Mouse (Mus musculus): ENCODE results near the gene Dmc1. TPM values are rescaled to one million over a fixed set of nuclear protein-coding genes. Genes with fewer than 3 reads are reported as not detected.

Gene Dmc1
- polyA plus RNA-seq, 1 experiment = not detected

GRCm38 (mm10) chr15:79546410-79547288 lies 58.3 kb downstream of the Dmc1 start, which contains the start of gene Ddx17:
Gene Ddx17 (minus strand): TSS chr15:79546741.
- H3K79me3 ChIP-seq (ENCODE audit: low read depth) = peaks cover 39% of the 10 kb centered on the region
- peak within 1 kb of the TSS; percentile 95 for H3ac ChIP-seq (ENCODE audit: control insufficient read depth, insufficient read length, low read depth)
- TF ChIP-seq USF1 (IDR thresholded peaks at IDR 0.05; ENCODE audit: low read depth) = no peak
- TF ChIP-seq MAX (IDR thresholded peaks at IDR 0.05) = peak; percentile 90
- TF ChIP-seq CEBPB (IDR thresholded peaks at IDR 0.05; ENCODE audit: low read depth) = no peak
- TF ChIP-seq MYOD1 (IDR thresholded peaks at IDR 0.05; ENCODE audit: control insufficient read depth, insufficient read length, low read depth) = no peak
- no peak for TF ChIP-seq MYOG (IDR thresholded peaks at IDR 0.05; ENCODE audit: control insufficient read depth, extremely low read depth, insufficient read length)
- TF ChIP-seq FOSL1 (IDR thresholded peaks at IDR 0.05; ENCODE audit: insufficient read depth, low read length, poor library complexity, severe bottlenecking) = no peak
- peaks cover 48% of the 10 kb centered on the region for H3K79me2 ChIP-seq (ENCODE audit: control insufficient read depth, insufficient read depth)
- H3K27me3 ChIP-seq (ENCODE audit: control insufficient read depth, insufficient read depth, insufficient read length) = peaks cover 6% of the 10 kb centered on the region
- H3K36me3 ChIP-seq (ENCODE audit: control insufficient read depth, insufficient read depth) = peaks cover 32% of the 10 kb centered on the region
- H3K4me3 ChIP-seq (ENCODE audit: insufficient read depth, poor library complexity, severe bottlenecking) = peak within 1 kb of the TSS; percentile 94

GRCm38 (mm10) chr15:79545921-79546399 lies 58.9 kb downstream of the Dmc1 start:
- peak; percentile 5 for TF ChIP-seq CTCF (IDR thresholded peaks at IDR 0.05; ENCODE audit: control insufficient read depth, insufficient read depth, insufficient read length)
- no peak for TF ChIP-seq FOSL1 (IDR thresholded peaks at IDR 0.05; ENCODE audit: insufficient read depth, low read length, poor library complexity, severe bottlenecking)
- TF ChIP-seq USF1 (IDR thresholded peaks at IDR 0.05; ENCODE audit: low read depth) = no peak
- TF ChIP-seq MYOD1 (IDR thresholded peaks at IDR 0.05; ENCODE audit: control insufficient read depth, insufficient read length, low read depth) = no peak
- peaks cover 3% of the 10 kb centered on the region for H3K27me3 ChIP-seq (ENCODE audit: control insufficient read depth, insufficient read depth, insufficient read length)
- peak overlapping the region; percentile 95 for H3ac ChIP-seq (ENCODE audit: control insufficient read depth, insufficient read length, low read depth)
- peaks cover 55% of the 10 kb centered on the region for H3K79me2 ChIP-seq (ENCODE audit: control insufficient read depth, insufficient read depth)
- peaks cover 45% of the 10 kb centered on the region for H3K79me3 ChIP-seq (ENCODE audit: low read depth)
- peak overlapping the region; percentile 94 for H3K4me3 ChIP-seq (ENCODE audit: insufficient read depth, poor library complexity, severe bottlenecking)
- peaks cover 38% of the 10 kb centered on the region for H3K36me3 ChIP-seq (ENCODE audit: control insufficient read depth, insufficient read depth)

- Histone ChIP-seq H3K79me2 (ENCODE audit: control insufficient read depth, insufficient read depth) (peaks cover 59% of the 10 kb centered on the region), H3K36me3 (ENCODE audit: control insufficient read depth, insufficient read depth) (peaks cover 43% of the 10 kb centered on the region), H3ac (ENCODE audit: control insufficient read depth, insufficient read length, low read depth) (peak overlapping the region; percentile 95), H3K4me3 (ENCODE audit: insufficient read depth, poor library complexity, severe bottlenecking) (peak overlapping the region; percentile 94), H3K79me3 (ENCODE audit: low read depth) (peaks cover 49% of the 10 kb centered on the region), H3K27me3 (ENCODE audit: control insufficient read depth, insufficient read depth, insufficient read length) (no peaks in the 10 kb centered on the region)
- no peak for TF ChIP-seq CEBPB (IDR thresholded peaks at IDR 0.05; ENCODE audit: low read depth)
- no peak for TF ChIP-seq MYOG (IDR thresholded peaks at IDR 0.05; ENCODE audit: control insufficient read depth, extremely low read depth, insufficient read length)
- TF ChIP-seq CTCF (IDR thresholded peaks at IDR 0.05; ENCODE audit: control insufficient read depth, insufficient read depth, insufficient read length) = no peak
- no peak for TF ChIP-seq MAX (IDR thresholded peaks at IDR 0.05)
Measured at GRCm38 (mm10) chr15:79545496-79545895, 59.4 kb downstream of the Dmc1 start.

GRCm38 (mm10) chr15:79543968-79544367 lies 60.9 kb downstream of the Dmc1 start:
- H3ac ChIP-seq (ENCODE audit: control insufficient read depth, insufficient read length, low read depth) = no peak overlapping the region
- H3K79me3 ChIP-seq (ENCODE audit: low read depth) = peaks cover 58% of the 10 kb centered on the region
- peaks cover 75% of the 10 kb centered on the region for H3K79me2 ChIP-seq (ENCODE audit: control insufficient read depth, insufficient read depth)
- no peak overlapping the region for H3K4me3 ChIP-seq (ENCODE audit: insufficient read depth, poor library complexity, severe bottlenecking)
- no peaks in the 10 kb centered on the region for H3K27me3 ChIP-seq (ENCODE audit: control insufficient read depth, insufficient read depth, insufficient read length)
- peaks cover 58% of the 10 kb centered on the region for H3K36me3 ChIP-seq (ENCODE audit: control insufficient read depth, insufficient read depth)
- TF ChIP-seq USF1 (IDR thresholded peaks at IDR 0.05; ENCODE audit: low read depth) (no peak), MYOG (IDR thresholded peaks at IDR 0.05; ENCODE audit: control insufficient read depth, extremely low read depth, insufficient read length) (no peak), MAX (IDR thresholded peaks at IDR 0.05) (no peak)

- Histone ChIP-seq H3K36me3 (ENCODE audit: control insufficient read depth, insufficient read depth) (peaks cover 100% of the 10 kb centered on the region), H3K4me3 (ENCODE audit: insufficient read depth, poor library complexity, severe bottlenecking) (no peak overlapping the region), H3K27me3 (ENCODE audit: control insufficient read depth, insufficient read depth, insufficient read length) (no peaks in the 10 kb centered on the region), H3K79me3 (ENCODE audit: low read depth) (peaks cover 13% of the 10 kb centered on the region), H3ac (ENCODE audit: control insufficient read depth, insufficient read length, low read depth) (no peak overlapping the region), H3K79me2 (ENCODE audit: control insufficient read depth, insufficient read depth) (peaks cover 52% of the 10 kb centered on the region)
- TF ChIP-seq MYOG (IDR thresholded peaks at IDR 0.05; ENCODE audit: control insufficient read depth, extremely low read depth, insufficient read length) (no peak), FOSL1 (IDR thresholded peaks at IDR 0.05; ENCODE audit: insufficient read depth, low read length, poor library complexity, severe bottlenecking) (no peak), CTCF (IDR thresholded peaks at IDR 0.05; ENCODE audit: control insufficient read depth, insufficient read depth, insufficient read length) (no peak), MYOD1 (IDR thresholded peaks at IDR 0.05; ENCODE audit: control insufficient read depth, insufficient read length, low read depth) (no peak), MAX (IDR thresholded peaks at IDR 0.05) (no peak), CEBPB (IDR thresholded peaks at IDR 0.05; ENCODE audit: low read depth) (no peak), USF1 (IDR thresholded peaks at IDR 0.05; ENCODE audit: low read depth) (no peak)
Measured at GRCm38 (mm10) chr15:79533796-79534195, 71.1 kb downstream of the Dmc1 start.

- Histone ChIP-seq H3K36me3 (ENCODE audit: control insufficient read depth, insufficient read depth) (peaks cover 99% of the 10 kb centered on the region), H3K4me3 (ENCODE audit: insufficient read depth, poor library complexity, severe bottlenecking) (no peak overlapping the region), H3ac (ENCODE audit: control insufficient read depth, insufficient read length, low read depth) (no peak overlapping the region), H3K27me3 (ENCODE audit: control insufficient read depth, insufficient read depth, insufficient read length) (no peaks in the 10 kb centered on the region), H3K79me2 (ENCODE audit: control insufficient read depth, insufficient read depth) (peaks cover 25% of the 10 kb centered on the region), H3K79me3 (ENCODE audit: low read depth) (peaks cover 7% of the 10 kb centered on the region)
- TF ChIP-seq CEBPB (IDR thresholded peaks at IDR 0.05; ENCODE audit: low read depth) = no peak
- TF ChIP-seq CTCF (IDR thresholded peaks at IDR 0.05; ENCODE audit: control insufficient read depth, insufficient read depth, insufficient read length) = no peak
- no peak for TF ChIP-seq MYOG (IDR thresholded peaks at IDR 0.05; ENCODE audit: control insufficient read depth, extremely low read depth, insufficient read length)
- TF ChIP-seq MYOD1 (IDR thresholded peaks at IDR 0.05; ENCODE audit: control insufficient read depth, insufficient read length, low read depth) = no peak
- no peak for TF ChIP-seq MAX (IDR thresholded peaks at IDR 0.05)
- no peak for TF ChIP-seq USF1 (IDR thresholded peaks at IDR 0.05; ENCODE audit: low read depth)
- no peak for TF ChIP-seq FOSL1 (IDR thresholded peaks at IDR 0.05; ENCODE audit: insufficient read depth, low read length, poor library complexity, severe bottlenecking)
Measured at GRCm38 (mm10) chr15:79529935-79530334, 75.0 kb downstream of the Dmc1 start.

All from C2C12 (cell line).